Mouse (Mus musculus): ENCODE results near the gene Clec2d. TPM values are rescaled to one million over a fixed set of nuclear protein-coding genes. Genes with fewer than 3 reads are reported as not detected.
"Not testable (repeated sequence)": the region's sequence is repeated elsewhere in the genome, so short reads cannot be mapped to it uniquely, and the experiment has no call there.

The Clec2d gene
- polyA plus RNA-seq, 1 experiment from 2014 or later, result 0.58 TPM

GRCm38 (mm10) chr6:129184788-129185187, 4.4 kb downstream of the Clec2d start:
- no peaks in the 10 kb centered on the region for H3K27me3 ChIP-seq (ENCODE audit: control insufficient read depth, insufficient read depth, low read length)
- WGBS, result 88% methylated on average over 5 of the region's 5 CpGs
- no peaks in the 10 kb centered on the region for H3K4me1 ChIP-seq (ENCODE audit: control insufficient read depth, insufficient read depth, low read length)
- no peak for ATAC-seq (ENCODE audit: low FRiP score, low TSS enrichment)
- no peak overlapping the region for H3K4me3 ChIP-seq (ENCODE audit: low read length)
- H3K27ac ChIP-seq (ENCODE audit: low read depth, low read length), result no peak overlapping the region
- H3K4me2 ChIP-seq (replicated peaks; ENCODE audit: low read depth, low read length), result no peak overlapping the region
- H3K9me3 ChIP-seq (ENCODE audit: control insufficient read depth, low read length), result no peaks in the 10 kb centered on the region
- H3K9ac ChIP-seq (ENCODE audit: low read depth, low read length), result no peak overlapping the region
- H3K36me3 ChIP-seq (ENCODE audit: control insufficient read depth, insufficient read depth, low read length), result peaks cover 16% of the 10 kb centered on the region; the same call in 1 of the 2 replicates

- WGBS, result 90% methylated on average over 4 of the region's 4 CpGs
- no peak overlapping the region for H3K9ac ChIP-seq (ENCODE audit: low read depth, low read length)
- H3K27me3 ChIP-seq (ENCODE audit: control insufficient read depth, insufficient read depth, low read length), result no peaks in the 10 kb centered on the region
- no peaks in the 10 kb centered on the region for H3K9me3 ChIP-seq (ENCODE audit: control insufficient read depth, low read length)
- ATAC-seq (ENCODE audit: low FRiP score, low TSS enrichment), result no peak
- no peak overlapping the region for H3K4me2 ChIP-seq (replicated peaks; ENCODE audit: low read depth, low read length)
- no peak overlapping the region for H3K27ac ChIP-seq (ENCODE audit: low read depth, low read length)
- no peak overlapping the region for H3K4me3 ChIP-seq (ENCODE audit: low read length)
- peaks cover 16% of the 10 kb centered on the region; the same call in 1 of the 2 replicates for H3K36me3 ChIP-seq (ENCODE audit: control insufficient read depth, insufficient read depth, low read length)
- no peaks in the 10 kb centered on the region for H3K4me1 ChIP-seq (ENCODE audit: control insufficient read depth, insufficient read depth, low read length)
Measured at GRCm38 (mm10) chr6:129186022-129186421, 5.6 kb downstream of the Clec2d start.

GRCm38 (mm10) chr6:129186457-129187199, 6.2 kb downstream of the Clec2d start:
- Histone ChIP-seq H3K4me3 (ENCODE audit: low read length) (no peak overlapping the region), H3K27ac (ENCODE audit: low read depth, low read length) (no peak overlapping the region), H3K27me3 (ENCODE audit: control insufficient read depth, insufficient read depth, low read length) (no peaks in the 10 kb centered on the region), H3K9me3 (ENCODE audit: control insufficient read depth, low read length) (no peaks in the 10 kb centered on the region), H3K9ac (ENCODE audit: low read depth, low read length) (no peak overlapping the region), H3K36me3 (ENCODE audit: control insufficient read depth, insufficient read depth, low read length) (peaks cover 16% of the 10 kb centered on the region; the same call in 1 of the 2 replicates), H3K4me1 (ENCODE audit: control insufficient read depth, insufficient read depth, low read length) (no peaks in the 10 kb centered on the region), H3K4me2 (replicated peaks; ENCODE audit: low read depth, low read length) (no peak overlapping the region)
- 91% methylated on average over 5 of the region's 5 CpGs for WGBS
- ATAC-seq (ENCODE audit: low FRiP score, low TSS enrichment), result no peak

- Histone ChIP-seq H3K4me3 (ENCODE audit: low read length) (no peak overlapping the region), H3K9ac (ENCODE audit: low read depth, low read length) (no peak overlapping the region), H3K27ac (ENCODE audit: low read depth, low read length) (no peak overlapping the region), H3K36me3 (ENCODE audit: control insufficient read depth, insufficient read depth, low read length) (peaks cover 16% of the 10 kb centered on the region; the same call in 1 of the 2 replicates), H3K9me3 (ENCODE audit: control insufficient read depth, low read length) (no peaks in the 10 kb centered on the region), H3K4me1 (ENCODE audit: control insufficient read depth, insufficient read depth, low read length) (no peaks in the 10 kb centered on the region), H3K27me3 (ENCODE audit: control insufficient read depth, insufficient read depth, low read length) (no peaks in the 10 kb centered on the region), H3K4me2 (replicated peaks; ENCODE audit: low read depth, low read length) (no peak overlapping the region)
- ATAC-seq (ENCODE audit: low FRiP score, low TSS enrichment), result no peak
Measured at GRCm38 (mm10) chr6:129187200-129187651, 6.8 kb downstream of the Clec2d start.

GRCm38 (mm10) chr6:129187816-129188215, 7.4 kb downstream of the Clec2d start:
- H3K36me3 ChIP-seq (ENCODE audit: control insufficient read depth, insufficient read depth, low read length), result peaks cover 16% of the 10 kb centered on the region; the same call in 1 of the 2 replicates
- not testable (repeated sequence) for ATAC-seq (ENCODE audit: low FRiP score, low TSS enrichment); H3K4me3 ChIP-seq (ENCODE audit: low read length); H3K9me3 ChIP-seq (ENCODE audit: control insufficient read depth, low read length); H3K27me3 ChIP-seq (ENCODE audit: control insufficient read depth, insufficient read depth, low read length); H3K4me2 ChIP-seq (replicated peaks; ENCODE audit: low read depth, low read length); H3K4me1 ChIP-seq (ENCODE audit: control insufficient read depth, insufficient read depth, low read length); H3K9ac ChIP-seq (ENCODE audit: low read depth, low read length); H3K27ac ChIP-seq (ENCODE audit: low read depth, low read length)
- WGBS, result 93% methylated on average over 3 of the region's 3 CpGs

- Histone ChIP-seq H3K4me2 (replicated peaks; ENCODE audit: low read depth, low read length) (no peak overlapping the region), H3K27ac (ENCODE audit: low read depth, low read length) (no peak overlapping the region), H3K4me3 (ENCODE audit: low read length) (no peak overlapping the region), H3K9ac (ENCODE audit: low read depth, low read length) (no peak overlapping the region), H3K36me3 (ENCODE audit: control insufficient read depth, insufficient read depth, low read length) (no peaks in the 10 kb centered on the region), H3K27me3 (ENCODE audit: control insufficient read depth, insufficient read depth, low read length) (no peaks in the 10 kb centered on the region), H3K4me1 (ENCODE audit: control insufficient read depth, insufficient read depth, low read length) (no peaks in the 10 kb centered on the region), H3K9me3 (ENCODE audit: control insufficient read depth, low read length) (no peaks in the 10 kb centered on the region)
- ATAC-seq (ENCODE audit: low FRiP score, low TSS enrichment), result no peak
- WGBS, result 94% methylated on average over 2 of the region's 2 CpGs
Measured at GRCm38 (mm10) chr6:129193431-129193830, 13.0 kb downstream of the Clec2d start.

- H3K4me2 ChIP-seq (replicated peaks; ENCODE audit: low read depth, low read length), result not testable (repeated sequence)
Measured at GRCm38 (mm10) chr6:129200066-129200465, 19.7 kb downstream of the Clec2d start.

GRCm38 (mm10) chr6:129202306-129202705, 21.9 kb downstream of the Clec2d start:
- Histone ChIP-seq H3K4me1 (ENCODE audit: control insufficient read depth, insufficient read depth, low read length) (no peaks in the 10 kb centered on the region), H3K9ac (ENCODE audit: low read depth, low read length) (no peak overlapping the region), H3K4me2 (replicated peaks; ENCODE audit: low read depth, low read length) (no peak overlapping the region), H3K27me3 (ENCODE audit: control insufficient read depth, insufficient read depth, low read length) (no peaks in the 10 kb centered on the region), H3K9me3 (ENCODE audit: control insufficient read depth, low read length) (no peaks in the 10 kb centered on the region), H3K36me3 (ENCODE audit: control insufficient read depth, insufficient read depth, low read length) (no peaks in the 10 kb centered on the region), H3K27ac (ENCODE audit: low read depth, low read length) (no peak overlapping the region), H3K4me3 (ENCODE audit: low read length) (no peak overlapping the region)
- no peak for ATAC-seq (ENCODE audit: low FRiP score, low TSS enrichment)
- 93% methylated on average over 1 of the region's 1 CpGs for WGBS

More at GRCm38 (mm10) chr6:129200066-129200465, 19.7 kb downstream of the Clec2d start:
- not testable (repeated sequence) for H3K36me3 ChIP-seq (ENCODE audit: control insufficient read depth, insufficient read depth, low read length); H3K9me3 ChIP-seq (ENCODE audit: control insufficient read depth, low read length); H3K27me3 ChIP-seq (ENCODE audit: control insufficient read depth, insufficient read depth, low read length); H3K9ac ChIP-seq (ENCODE audit: low read depth, low read length); H3K27ac ChIP-seq (ENCODE audit: low read depth, low read length); H3K4me1 ChIP-seq (ENCODE audit: control insufficient read depth, insufficient read depth, low read length); H3K4me3 ChIP-seq (ENCODE audit: low read length); ATAC-seq (ENCODE audit: low FRiP score, low TSS enrichment)

GRCm38 (mm10) chr6:129204342-129204741, 23.9 kb downstream of the Clec2d start:
- no peak overlapping the region for H3K4me3 ChIP-seq (ENCODE audit: low read length)
- H3K27ac ChIP-seq (ENCODE audit: low read depth, low read length), result no peak overlapping the region
- H3K27me3 ChIP-seq (ENCODE audit: control insufficient read depth, insufficient read depth, low read length), result no peaks in the 10 kb centered on the region
- H3K36me3 ChIP-seq (ENCODE audit: control insufficient read depth, insufficient read depth, low read length), result no peaks in the 10 kb centered on the region
- 57% methylated on average over 1 of the region's 1 CpGs for WGBS
- H3K9me3 ChIP-seq (ENCODE audit: control insufficient read depth, low read length), result no peaks in the 10 kb centered on the region
- ATAC-seq (ENCODE audit: low FRiP score, low TSS enrichment), result no peak
- H3K4me2 ChIP-seq (replicated peaks; ENCODE audit: low read depth, low read length), result no peak overlapping the region
- H3K9ac ChIP-seq (ENCODE audit: low read depth, low read length), result no peak overlapping the region
- H3K4me1 ChIP-seq (ENCODE audit: control insufficient read depth, insufficient read depth, low read length), result no peaks in the 10 kb centered on the region

Measured in kidney, embryonic 14.5 days (tissue).